30 mouse cellular contexts compared by ENCODE assay signal in the genomic region with DNA sequence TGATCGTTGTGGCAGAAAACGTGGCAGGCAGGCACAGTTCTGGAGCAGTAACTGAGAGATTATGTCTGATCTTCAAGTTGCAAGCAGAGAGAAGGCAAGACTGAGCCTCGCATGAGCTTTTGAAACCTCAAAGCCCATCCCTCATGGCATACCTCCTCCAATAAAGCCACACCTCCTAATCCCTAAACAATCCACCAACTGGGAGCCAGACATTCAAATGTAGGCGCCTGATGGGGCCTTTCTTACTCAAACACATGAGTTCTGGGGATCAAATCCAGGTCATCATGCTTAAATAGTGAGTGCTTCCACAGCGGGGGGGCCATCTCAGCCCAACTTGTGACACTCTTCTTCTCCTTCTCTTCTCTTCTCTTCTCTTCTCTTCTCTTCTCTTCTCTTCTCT. TPM values are rescaled to one million over a fixed set of nuclear protein-coding genes. Genes with fewer than 3 reads are reported as not detected.
"Had no signal": no experiment of that assay in that cellular context is flagged by ENCODE, and none has a peak within 500 bp of the region (broad histone marks: within the 10 kb centered on the region; RNA-seq: fewer than 3 reads in every experiment).

No protein-coding gene starts in this region.

- H3K4me1 ChIP-seq: heart, embryonic 13.5 days; heart, embryonic 15.5 days; hindbrain, embryonic 13.5 days; hindbrain, embryonic 15.5 days; limb, embryonic 10.5 days; limb, embryonic 12.5 days; liver, embryonic 13.5 days had no signal

- DNase-seq: gastrocnemius, postnatal 14 days; gastrocnemius, postnatal 36 days; heart, adult 2 months; heart, postnatal 14 days; heart, postnatal 36 days; kidney, adult 11 months; kidney, adult 8-10 months; kidney, postnatal 10 days; kidney, postnatal 25 days; kidney, postnatal 4 days; liver; liver, embryonic 13.5 days had no signal

- H3K27me3 ChIP-seq: hindbrain, embryonic 15.5 days; limb, embryonic 12.5 days; liver, embryonic 13.5 days had no signal

- H3K36me3 ChIP-seq: heart, embryonic 13.5 days; heart, embryonic 15.5 days; hindbrain, embryonic 13.5 days; hindbrain, embryonic 15.5 days; limb, embryonic 10.5 days; limb, embryonic 12.5 days; liver, embryonic 13.5 days had no signal

- H3K4me3 ChIP-seq: heart, adult 2 months; heart, embryonic 13.5 days; heart, embryonic 15.5 days; hindbrain, embryonic 13.5 days; hindbrain, embryonic 15.5 days; layer of hippocampus, adult 2 months; left cerebral cortex, adult 2 months; limb, embryonic 10.5 days; limb, embryonic 12.5 days; liver, embryonic 13.5 days had no signal

- H3K9me3 ChIP-seq: heart, embryonic 15.5 days; hindbrain, embryonic 15.5 days; limb, embryonic 10.5 days; limb, embryonic 12.5 days; liver, embryonic 13.5 days had no signal

- H3K27ac ChIP-seq: heart, adult 2 months; heart, embryonic 13.5 days; heart, embryonic 15.5 days; hindbrain, embryonic 13.5 days; hindbrain, embryonic 15.5 days; hindbrain, postnatal 0 days; layer of hippocampus, adult 2 months; left cerebral cortex, adult 2 months; limb, embryonic 10.5 days; limb, embryonic 12.5 days; liver, embryonic 13.5 days had no signal

RNA-seq across cellular contexts. Expression of a gene that starts 36.4 kb away (rescaled TPM):
- polyA plus RNA-seq: gonadal fat pad, adult 2 months; heart, adult 2 months; heart, embryonic 11.5 days; heart, embryonic 13.5 days; heart, embryonic 15.5 days; heart, postnatal 0 days; intestine, embryonic 14.5 days; intestine, embryonic 16.5 days; kidney, embryonic 14.5 days; kidney, embryonic 16.5 days; limb, embryonic 10.5 days; limb, embryonic 12.5 days; limb, embryonic 14.5 days; liver, embryonic 11.5 days; liver, embryonic 13.5 days had no signal
